Mouse (Mus musculus): ENCODE data around the gene Cyth3. TPM values are rescaled to one million over a fixed set of nuclear protein-coding genes. Genes with fewer than 3 reads are reported as not detected.
A peak's percentile ranks its signal among the peaks of the same experiment; 100 is the strongest.

The Cyth3 gene
- polyA plus RNA-seq, 1 experiment from 2014 or later = 31.5 TPM

GRCm38 (mm10) chr5:143630214-143630613, 8.0 kb downstream of the Cyth3 start:
- Histone ChIP-seq H3K27ac (no peak overlapping the region), H3K4me3 (replicated peaks) (no peak overlapping the region), H3K36me3 (no peaks in the 10 kb centered on the region), H3K9ac (replicated peaks) (no peak overlapping the region), H3K9me3 (no peaks in the 10 kb centered on the region), H3K4me2 (replicated peaks) (no peak overlapping the region), H3K27me3 (no peaks in the 10 kb centered on the region), H3K4me1 (replicated peaks) (peaks cover 31% of the 10 kb centered on the region)
- no peak for ATAC-seq
- 93% methylated on average over 3 of the region's 3 CpGs for WGBS

- H3K4me2 ChIP-seq (replicated peaks) = no peak overlapping the region
- no peak for ATAC-seq
- H3K36me3 ChIP-seq = no peaks in the 10 kb centered on the region
- H3K9me3 ChIP-seq = no peaks in the 10 kb centered on the region
- 92% methylated on average over 8 of the region's 8 CpGs for WGBS
- H3K27ac ChIP-seq = no peak overlapping the region
- peaks cover 30% of the 10 kb centered on the region for H3K4me1 ChIP-seq (replicated peaks)
- H3K27me3 ChIP-seq = no peaks in the 10 kb centered on the region
- no peak overlapping the region for H3K4me3 ChIP-seq (replicated peaks)
- H3K9ac ChIP-seq (replicated peaks) = no peak overlapping the region
Measured at GRCm38 (mm10) chr5:143630738-143631137, 8.5 kb downstream of the Cyth3 start.

GRCm38 (mm10) chr5:143631559-143631958, 9.3 kb downstream of the Cyth3 start:
- Histone ChIP-seq H3K4me3 (replicated peaks) (no peak overlapping the region), H3K9me3 (no peaks in the 10 kb centered on the region), H3K9ac (replicated peaks) (no peak overlapping the region), H3K36me3 (no peaks in the 10 kb centered on the region), H3K4me1 (replicated peaks) (peaks cover 26% of the 10 kb centered on the region), H3K27ac (no peak overlapping the region), H3K4me2 (replicated peaks) (no peak overlapping the region), H3K27me3 (no peaks in the 10 kb centered on the region)
- WGBS = 81% methylated on average over 8 of the region's 8 CpGs
- no peak for ATAC-seq

- peaks cover 26% of the 10 kb centered on the region for H3K4me1 ChIP-seq (replicated peaks)
- no peak overlapping the region for H3K4me2 ChIP-seq (replicated peaks)
- no peaks in the 10 kb centered on the region for H3K27me3 ChIP-seq
- ATAC-seq = no peak
- no peaks in the 10 kb centered on the region for H3K36me3 ChIP-seq
- WGBS = 68% methylated on average over 9 of the region's 9 CpGs
- no peaks in the 10 kb centered on the region for H3K9me3 ChIP-seq
- H3K4me3 ChIP-seq (replicated peaks) = no peak overlapping the region
- no peak overlapping the region for H3K9ac ChIP-seq (replicated peaks)
- H3K27ac ChIP-seq = no peak overlapping the region
Measured at GRCm38 (mm10) chr5:143632674-143633557, 10.7 kb downstream of the Cyth3 start.

DNA sequence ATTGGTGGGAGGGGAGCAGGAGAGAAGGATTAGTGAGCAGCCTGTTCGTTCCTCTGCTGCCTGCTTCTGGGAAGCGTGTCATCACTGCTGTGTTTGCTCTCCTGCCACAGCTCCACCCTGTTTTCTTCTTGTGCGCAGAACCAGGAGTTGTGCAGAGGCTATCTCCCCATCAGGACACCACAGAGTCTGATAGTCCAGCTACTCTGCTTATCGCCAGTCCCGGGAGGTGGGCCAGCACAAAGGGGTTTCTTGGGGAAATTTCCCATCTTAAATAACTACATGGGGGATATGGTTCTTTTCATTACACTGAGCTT, 11.3 kb downstream of the Cyth3 start:
- no peak overlapping the region for H3K9ac ChIP-seq (replicated peaks)
- no peak overlapping the region for H3K4me3 ChIP-seq (replicated peaks)
- H3K4me2 ChIP-seq (replicated peaks) = no peak overlapping the region
- peaks cover 26% of the 10 kb centered on the region for H3K4me1 ChIP-seq (replicated peaks)
- ATAC-seq = no peak
- no peak overlapping the region for H3K27ac ChIP-seq
- no peaks in the 10 kb centered on the region for H3K27me3 ChIP-seq
- H3K9me3 ChIP-seq = no peaks in the 10 kb centered on the region
- no peaks in the 10 kb centered on the region for H3K36me3 ChIP-seq
- WGBS = 60% methylated on average over 5 of the region's 5 CpGs

DNA sequence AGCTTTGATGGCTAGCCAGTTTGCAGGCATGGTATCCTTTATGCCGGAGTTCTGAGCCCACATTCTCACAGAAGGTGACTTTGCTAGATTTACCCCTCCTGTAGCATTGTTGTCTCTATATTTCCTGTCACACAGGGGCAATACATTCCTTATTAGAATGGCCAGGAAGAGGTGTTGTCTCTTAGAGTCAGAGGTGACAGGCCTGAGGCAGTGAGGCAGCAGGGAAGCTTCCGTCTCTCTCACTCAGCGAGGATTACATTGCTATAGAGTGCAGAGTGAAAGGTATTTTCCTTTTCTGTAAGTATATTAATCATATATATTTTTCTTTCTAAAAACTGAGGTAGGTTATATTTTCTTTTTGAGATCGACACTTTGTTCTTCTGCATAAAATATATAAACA, 11.6 kb downstream of the Cyth3 start:
- Histone ChIP-seq H3K27me3 (no peaks in the 10 kb centered on the region), H3K9me3 (no peaks in the 10 kb centered on the region), H3K9ac (replicated peaks) (no peak overlapping the region), H3K27ac (no peak overlapping the region), H3K36me3 (no peaks in the 10 kb centered on the region), H3K4me1 (replicated peaks) (peaks cover 26% of the 10 kb centered on the region), H3K4me3 (replicated peaks) (no peak overlapping the region), H3K4me2 (replicated peaks) (no peak overlapping the region)
- 81% methylated on average over 4 of the region's 4 CpGs for WGBS
- ATAC-seq = no peak

DNA sequence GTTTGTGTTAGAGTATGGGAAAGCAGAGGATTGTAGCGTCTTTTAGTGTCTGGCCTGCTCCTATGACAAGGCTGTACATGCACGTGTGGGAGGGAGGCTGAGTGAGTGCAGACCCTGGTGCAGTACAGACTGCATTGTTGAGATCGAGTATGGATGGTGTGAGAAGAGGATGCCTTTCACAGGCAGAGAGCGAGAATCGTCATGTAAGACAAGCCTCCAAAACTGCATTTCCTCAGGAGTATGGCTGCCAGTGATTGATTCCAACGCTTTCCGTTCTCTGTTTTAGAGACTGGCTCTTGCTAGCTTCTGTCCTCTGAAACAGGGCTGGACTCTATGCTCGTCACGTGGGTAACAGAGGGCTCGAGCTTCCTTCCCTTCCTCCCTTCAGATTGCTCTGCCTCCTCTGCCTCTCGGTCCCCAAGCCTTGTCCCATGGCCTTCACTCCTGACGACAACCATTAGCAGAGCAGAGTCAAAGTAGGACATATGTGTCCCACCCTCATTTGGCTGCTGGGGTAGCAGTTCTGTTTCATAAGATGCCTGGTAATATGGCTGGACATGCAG, 12.4 kb downstream of the Cyth3 start:
- no peak overlapping the region for H3K27ac ChIP-seq
- WGBS = 68% methylated on average over 12 of the region's 12 CpGs
- H3K4me2 ChIP-seq (replicated peaks) = no peak overlapping the region
- H3K4me3 ChIP-seq (replicated peaks) = no peak overlapping the region
- H3K27me3 ChIP-seq = no peaks in the 10 kb centered on the region
- H3K4me1 ChIP-seq (replicated peaks) = peaks cover 26% of the 10 kb centered on the region
- H3K36me3 ChIP-seq = no peaks in the 10 kb centered on the region
- ATAC-seq = no peak
- 0 out of 2 replicates have a peak overlapping the region, but pooled peaks have one; percentile 7 for H3K9ac ChIP-seq (replicated peaks)
- no peaks in the 10 kb centered on the region for H3K9me3 ChIP-seq

DNA sequence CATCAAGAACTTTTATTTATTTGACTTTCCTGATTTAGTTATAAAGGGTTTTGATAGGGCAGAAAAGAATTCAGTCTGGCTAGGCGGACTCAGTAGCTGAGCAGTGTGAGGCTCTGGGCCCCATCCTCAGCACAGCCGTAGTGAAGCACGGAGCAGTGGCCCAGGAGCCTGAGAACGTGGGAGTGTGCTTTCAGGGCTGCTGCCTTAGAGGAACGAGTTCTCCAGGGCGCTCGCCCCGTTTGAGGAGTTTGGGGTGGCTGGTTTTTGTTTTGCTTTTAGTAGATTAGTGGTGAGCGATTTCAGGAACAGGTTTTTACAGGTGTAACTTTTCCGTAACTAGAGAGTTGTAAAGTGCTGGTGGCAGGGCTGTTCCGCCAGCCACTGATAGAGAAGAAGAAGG, 13.1 kb downstream of the Cyth3 start:
- H3K4me2 ChIP-seq (replicated peaks) = no peak overlapping the region

DNA sequence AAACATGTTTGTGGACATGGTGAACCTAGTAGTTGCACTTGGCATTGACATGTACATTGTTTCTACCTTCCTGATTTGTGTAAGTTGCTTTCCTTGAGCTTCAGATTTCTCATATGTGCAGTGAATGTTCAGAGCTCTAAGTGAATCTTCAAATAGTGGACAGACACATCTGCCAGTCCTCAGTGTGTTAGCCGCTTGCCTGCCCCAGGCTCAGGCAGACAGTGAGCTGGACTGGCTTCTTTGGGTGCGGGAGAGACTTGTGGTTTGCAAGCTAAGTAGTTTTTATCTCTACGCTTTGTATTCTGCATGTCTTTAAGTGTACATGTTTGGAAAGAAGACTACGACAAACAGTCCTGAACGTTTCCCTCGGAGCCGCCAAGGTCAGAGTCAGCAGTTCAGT, 13.9 kb downstream of the Cyth3 start:
- no peak overlapping the region for H3K4me3 ChIP-seq (replicated peaks)
- H3K4me2 ChIP-seq (replicated peaks) = no peak overlapping the region
- H3K27ac ChIP-seq = no peak overlapping the region
- H3K9me3 ChIP-seq = no peaks in the 10 kb centered on the region
- WGBS = 83% methylated on average over 7 of the region's 7 CpGs
- H3K4me1 ChIP-seq (replicated peaks) = peaks cover 26% of the 10 kb centered on the region
- H3K27me3 ChIP-seq = no peaks in the 10 kb centered on the region
- no peaks in the 10 kb centered on the region for H3K36me3 ChIP-seq
- no peak overlapping the region for H3K9ac ChIP-seq (replicated peaks)
- no peak for ATAC-seq

More for the DNA sequence above, 13.1 kb downstream of the Cyth3 start:
- Histone ChIP-seq H3K4me3 (replicated peaks) (no peak overlapping the region), H3K27me3 (no peaks in the 10 kb centered on the region), H3K4me1 (replicated peaks) (peaks cover 26% of the 10 kb centered on the region), H3K27ac (no peak overlapping the region), H3K9me3 (no peaks in the 10 kb centered on the region), H3K36me3 (no peaks in the 10 kb centered on the region), H3K9ac (replicated peaks) (no peak overlapping the region)
- 88% methylated on average over 11 of the region's 11 CpGs for WGBS
- ATAC-seq = no peak

DNA sequence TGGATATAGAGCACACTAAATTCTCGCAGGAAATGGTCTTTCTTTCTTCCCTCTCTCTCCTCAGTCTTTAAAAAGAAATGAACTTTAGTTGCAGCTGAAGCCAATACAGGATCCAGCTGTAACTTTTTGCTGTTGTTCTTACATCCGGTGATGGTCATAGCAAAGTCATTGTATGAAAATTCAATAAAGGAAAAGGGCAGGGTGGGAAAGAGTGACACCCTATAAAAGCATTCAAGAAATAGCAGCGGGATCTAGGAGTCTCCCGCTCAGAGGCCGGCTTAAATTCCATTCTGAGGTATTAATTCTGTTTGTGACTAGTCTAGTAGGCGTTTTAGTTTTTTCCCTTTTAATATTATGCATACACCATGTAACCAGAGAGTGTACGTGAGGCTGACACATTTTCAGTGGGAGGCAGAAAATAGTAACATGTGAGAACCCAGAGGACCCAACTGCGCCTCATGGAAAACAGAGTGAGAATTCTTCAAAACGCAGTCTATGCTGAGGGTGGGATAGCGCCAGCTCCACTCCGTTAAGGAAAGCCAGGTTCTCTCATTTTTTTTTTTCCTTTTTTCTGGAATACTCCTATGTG, 15.7 kb downstream of the Cyth3 start:
- H3K27me3 ChIP-seq = no peaks in the 10 kb centered on the region
- peaks cover 27% of the 10 kb centered on the region for H3K4me1 ChIP-seq (replicated peaks)
- no peak overlapping the region for H3K4me3 ChIP-seq (replicated peaks)
- no peak overlapping the region for H3K4me2 ChIP-seq (replicated peaks)
- 82% methylated on average over 11 of the region's 11 CpGs for WGBS
- no peak overlapping the region for H3K27ac ChIP-seq
- ATAC-seq = no peak
- H3K36me3 ChIP-seq = no peaks in the 10 kb centered on the region
- no peak overlapping the region for H3K9ac ChIP-seq (replicated peaks)
- H3K9me3 ChIP-seq = no peaks in the 10 kb centered on the region

GRCm38 (mm10) chr5:143638516-143639270, 16.4 kb downstream of the Cyth3 start:
- Histone ChIP-seq H3K9me3 (no peaks in the 10 kb centered on the region), H3K4me2 (replicated peaks) (no peak overlapping the region), H3K36me3 (no peaks in the 10 kb centered on the region), H3K4me3 (replicated peaks) (no peak overlapping the region), H3K27ac (no peak overlapping the region), H3K9ac (replicated peaks) (no peak overlapping the region), H3K27me3 (no peaks in the 10 kb centered on the region), H3K4me1 (replicated peaks) (peaks cover 21% of the 10 kb centered on the region)
- no peak for ATAC-seq
- 91% methylated on average over 7 of the region's 7 CpGs for WGBS

DNA sequence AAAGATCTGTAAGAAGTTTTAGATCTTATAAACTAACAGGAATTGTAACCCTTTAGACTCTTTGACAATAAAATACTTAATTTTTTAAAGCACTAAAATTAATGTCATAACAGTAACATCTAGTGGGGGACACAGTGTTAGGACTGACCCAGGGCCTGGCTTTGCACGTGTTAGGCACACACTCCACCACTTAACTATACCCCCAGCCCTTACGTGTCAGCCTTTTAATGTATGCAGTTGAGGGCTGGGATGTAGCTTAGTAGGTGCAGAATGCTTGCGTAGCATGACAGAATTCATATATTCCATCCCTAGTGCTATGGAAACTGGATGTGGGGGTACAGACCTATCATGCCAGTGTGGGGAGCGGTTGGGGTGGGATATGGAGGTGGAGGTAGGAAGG, 17.1 kb downstream of the Cyth3 start:
- no peak overlapping the region for H3K4me3 ChIP-seq (replicated peaks)
- H3K27me3 ChIP-seq = no peaks in the 10 kb centered on the region
- H3K27ac ChIP-seq = no peak overlapping the region
- no peak overlapping the region for H3K9ac ChIP-seq (replicated peaks)
- no peak for ATAC-seq
- H3K9me3 ChIP-seq = no peaks in the 10 kb centered on the region
- H3K4me1 ChIP-seq (replicated peaks) = peaks cover 17% of the 10 kb centered on the region
- H3K36me3 ChIP-seq = no peaks in the 10 kb centered on the region
- H3K4me2 ChIP-seq (replicated peaks) = no peak overlapping the region
- WGBS = 90% methylated on average over 4 of the region's 4 CpGs

Measured in midbrain, embryonic 13.5 days (tissue).